Mouse (Mus musculus) telencephalon, adult 2 months (tissue): ENCODE data around the gene Cotl1.

Source experiments
- DNase-seq: peaks from one replicate; pipeline ENCODE4 v3.0.0-alpha.2; 2011; ENCODE audit warnings: low read depth, low spot score

Gene Cotl1

DNA sequence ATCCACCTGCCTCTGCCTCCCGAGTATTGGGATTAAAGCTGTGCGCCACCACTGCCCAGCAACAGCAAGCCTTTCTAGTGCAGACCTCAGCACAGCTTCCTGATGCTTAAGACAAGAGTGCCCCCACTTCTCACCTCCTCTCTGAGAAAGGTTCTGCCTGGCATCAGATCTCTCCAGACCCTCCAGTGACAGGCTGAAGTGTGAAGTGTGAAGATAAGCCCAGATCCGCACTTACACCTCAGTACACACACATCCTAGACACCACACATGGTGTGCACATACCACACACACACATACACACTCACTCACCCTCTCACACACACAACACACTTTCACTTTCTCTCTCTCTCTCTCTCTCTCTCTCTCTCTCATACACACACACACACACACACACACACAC lies 53.5 kb downstream of the Cotl1 start:
- DNase-seq: no peak

DNA sequence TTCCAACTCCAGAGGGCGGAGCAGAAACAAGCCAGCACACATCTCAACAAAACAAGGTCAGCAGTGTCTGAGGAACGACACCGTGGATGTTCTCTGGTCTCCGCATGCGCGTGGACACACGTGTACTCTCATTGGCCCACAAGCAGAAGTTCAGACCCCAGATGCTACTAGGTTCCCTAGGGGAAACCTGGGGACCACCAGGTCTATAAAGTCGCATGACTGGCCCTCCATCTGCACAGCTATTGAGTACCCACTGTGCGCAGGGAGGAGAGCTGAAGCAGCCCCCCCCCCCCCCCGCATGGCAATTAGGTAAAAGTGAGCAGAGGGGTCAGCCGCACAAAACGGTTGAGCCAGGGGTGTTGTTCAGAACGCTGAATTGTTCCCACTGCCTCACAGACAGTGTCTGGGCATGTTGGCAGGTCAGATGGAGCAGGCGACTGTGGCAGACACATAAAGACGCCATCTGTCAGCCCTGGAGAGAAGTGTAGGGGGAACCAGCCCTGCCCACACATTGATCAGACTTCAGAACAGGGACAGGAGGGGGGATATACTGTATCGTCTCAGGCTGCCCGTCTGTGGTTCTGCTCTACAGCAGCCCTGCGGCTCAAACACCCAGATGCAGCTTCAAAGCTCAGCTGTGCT lies 54.5 kb downstream of the Cotl1 start:
- no peak for DNase-seq

DNA sequence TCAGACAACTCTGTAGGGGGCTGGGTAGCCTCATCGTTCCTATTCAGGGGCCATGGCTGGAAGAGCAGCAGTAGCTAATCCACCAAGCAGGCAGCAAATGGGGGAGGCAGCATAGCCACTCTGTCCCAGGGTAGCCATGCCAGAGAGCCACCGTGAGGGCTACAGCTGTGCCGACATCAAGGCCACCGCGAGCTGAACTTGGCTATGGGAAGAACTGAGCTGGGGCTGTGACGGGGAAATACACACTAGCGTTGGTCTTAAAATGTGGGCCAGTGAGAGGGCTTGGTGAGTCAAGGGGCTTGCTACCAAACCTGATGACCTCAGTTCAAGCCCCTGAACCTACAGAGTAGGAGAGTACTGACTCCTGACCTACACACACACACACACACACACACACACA lies 55.7 kb downstream of the Cotl1 start:
- DNase-seq: no peak

DNA sequence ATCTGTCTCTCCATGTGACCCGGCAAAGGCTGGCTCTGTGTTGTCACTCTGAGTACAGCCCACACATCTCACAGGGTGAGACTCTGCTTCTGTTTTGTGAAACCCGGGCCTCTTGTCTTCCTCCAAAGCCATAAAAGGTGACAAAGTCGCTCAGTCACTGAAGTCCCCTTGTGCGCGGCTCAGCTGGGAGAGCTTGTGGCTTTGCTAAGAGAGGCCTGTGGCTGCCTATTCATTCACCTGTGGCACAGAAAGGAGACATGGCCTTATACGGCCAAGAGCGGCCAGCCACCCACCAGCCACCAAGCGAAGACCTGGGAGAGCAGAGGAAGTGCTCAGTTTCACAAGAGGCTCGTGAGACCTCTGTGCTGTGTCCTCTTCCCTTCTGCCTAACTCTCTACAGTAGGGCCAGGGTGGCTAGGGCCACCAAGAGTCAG lies 56.2 kb downstream of the Cotl1 start:
- no peak for DNase-seq

- no peak for DNase-seq
These were observed 56.8 kb downstream of the Cotl1 start for GRCm38 (mm10) chr8:119783579-119783978.

GRCm38 (mm10) chr8:119782715-119783114 lies 57.6 kb downstream of the Cotl1 start:
- DNase-seq: peak; percentile 71

DNA sequence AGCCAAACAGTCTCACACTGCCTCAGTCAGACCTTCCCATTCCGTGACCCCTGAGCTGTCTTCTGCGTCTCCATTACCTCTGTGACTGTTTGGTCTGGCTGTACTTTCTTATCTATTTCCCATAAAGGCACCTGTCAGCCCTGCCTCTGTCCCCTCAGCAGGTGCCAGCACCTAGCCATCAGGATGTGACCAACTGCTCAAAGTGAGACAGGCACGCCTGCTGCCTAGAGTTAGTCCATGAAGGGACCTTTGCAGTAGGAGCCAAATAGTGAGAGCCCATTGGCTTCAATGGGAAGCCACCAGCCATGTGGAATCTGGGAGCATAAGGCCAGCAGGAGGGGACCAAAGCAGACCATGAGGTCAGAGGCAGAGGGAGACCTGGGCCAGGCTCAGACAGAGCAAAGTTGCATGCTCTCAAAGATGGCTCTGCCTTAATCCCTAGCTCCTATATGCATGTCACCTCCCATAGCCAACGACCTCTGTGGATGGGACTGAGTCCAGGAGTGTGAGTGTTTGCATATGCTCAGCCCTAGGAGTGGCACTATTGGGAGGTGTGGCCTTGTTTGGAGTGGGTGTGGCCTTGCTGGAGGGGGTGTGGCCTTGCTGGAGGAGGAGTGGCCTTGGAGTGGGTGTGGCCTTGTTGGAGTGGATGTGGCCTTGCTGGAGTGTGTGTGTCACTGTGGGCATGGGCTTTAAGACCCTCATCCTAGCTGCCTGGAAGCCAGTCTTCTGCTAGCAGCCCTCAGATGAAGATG lies 59.1 kb downstream of the Cotl1 start:
- DNase-seq: no peak

DNA sequence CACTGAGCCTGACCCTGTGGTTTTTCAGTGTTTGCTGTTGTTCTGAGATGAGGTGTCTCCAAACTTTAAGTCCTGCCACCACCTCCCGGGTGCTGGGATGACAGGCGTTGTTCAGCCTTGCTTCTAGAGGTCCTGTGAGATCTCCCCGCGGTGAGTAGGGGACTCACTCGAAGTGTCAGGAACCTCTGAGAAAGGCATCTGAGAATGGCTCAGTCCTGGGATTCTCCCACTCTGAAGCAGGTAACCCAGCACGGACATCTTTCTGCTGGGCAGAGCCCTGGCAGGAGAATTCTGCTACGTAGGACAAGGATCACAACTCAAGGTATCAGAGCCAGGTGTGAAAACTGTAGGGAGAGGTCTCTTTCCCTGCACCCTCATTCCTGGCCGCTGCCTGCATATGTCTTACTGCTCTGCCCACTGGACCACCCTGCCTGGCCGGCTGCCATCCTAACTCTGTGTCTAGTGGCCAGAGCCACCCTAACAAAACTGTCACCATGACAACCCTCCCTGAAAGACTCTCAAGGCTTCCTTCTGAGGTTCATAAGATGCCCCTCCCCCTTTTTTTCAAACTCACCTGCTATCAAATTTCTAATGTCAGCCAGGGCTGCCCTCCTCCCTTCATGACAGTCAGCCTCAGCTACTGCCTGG lies 59.8 kb downstream of the Cotl1 start:
- no peak for DNase-seq

DNA sequence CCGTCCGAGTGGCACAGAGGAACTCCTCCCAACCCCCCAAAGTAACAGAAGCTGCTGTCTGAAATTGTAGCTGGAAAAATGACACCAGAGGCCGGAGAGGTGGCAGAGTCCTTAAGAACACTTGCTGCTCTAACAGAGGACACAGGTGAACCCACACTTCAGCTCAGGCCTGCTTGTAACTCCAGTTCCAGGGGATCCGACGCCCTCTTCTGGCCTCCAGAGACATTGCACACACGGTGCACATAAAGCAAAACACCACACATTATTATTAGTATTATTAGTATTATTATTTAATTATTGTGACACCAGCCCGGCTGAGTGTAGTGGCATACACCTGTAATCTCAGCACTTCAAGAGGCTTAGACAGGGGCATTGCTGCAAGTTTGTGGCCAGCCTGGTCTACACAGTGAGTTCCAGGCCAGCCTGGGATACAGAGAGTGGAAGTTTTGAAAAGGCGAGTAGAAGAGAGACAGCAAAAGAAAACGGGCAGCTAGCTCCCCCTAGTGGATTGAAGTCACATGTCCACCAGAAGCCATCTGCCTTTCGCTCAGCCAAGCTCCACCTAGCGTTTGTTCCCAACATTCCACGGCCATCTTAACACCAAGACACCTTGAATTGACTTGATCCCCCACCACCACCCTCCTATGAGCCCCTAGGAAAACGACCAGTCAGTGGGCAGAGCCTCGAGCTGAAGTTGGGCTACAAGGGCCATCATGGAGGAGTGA lies 61.2 kb downstream of the Cotl1 start:
- DNase-seq: peak; percentile 80

DNA sequence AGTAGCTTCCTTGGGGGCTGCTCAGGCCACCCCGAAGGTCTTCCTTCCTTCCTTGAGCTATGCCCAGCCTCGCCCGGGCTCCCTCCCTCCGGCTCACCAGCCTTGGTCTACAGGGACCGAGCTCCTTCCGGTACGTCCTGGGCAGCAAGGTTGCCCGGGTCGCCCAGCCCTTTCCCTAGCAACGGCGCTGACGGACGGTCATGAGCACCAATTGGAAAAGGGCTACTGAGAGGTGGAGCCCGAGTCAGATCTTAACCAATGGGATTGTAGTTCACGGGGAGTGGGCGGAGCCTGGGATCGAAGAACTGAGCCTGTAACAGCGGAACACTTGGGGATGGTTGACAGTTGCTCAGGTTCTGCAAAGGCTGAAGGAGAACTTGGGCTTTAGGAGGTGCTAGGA lies 62.1 kb downstream of the Cotl1 start, which contains the start of gene Tldc1:
Gene Tldc1 (minus strand): TSS at position 154 of the 400 bp plus-strand sequence.
- DNase-seq: peak; percentile 98

- no peak for DNase-seq
These were observed 62.6 kb downstream of the Cotl1 start for GRCm38 (mm10) chr8:119777765-119778164.

GRCm38 (mm10) chr8:119776668-119777245 lies 63.6 kb downstream of the Cotl1 start:
- DNase-seq: no peak

- no peak for DNase-seq
These were observed 74.4 kb downstream of the Cotl1 start for GRCm38 (mm10) chr8:119765761-119766444.

DNA sequence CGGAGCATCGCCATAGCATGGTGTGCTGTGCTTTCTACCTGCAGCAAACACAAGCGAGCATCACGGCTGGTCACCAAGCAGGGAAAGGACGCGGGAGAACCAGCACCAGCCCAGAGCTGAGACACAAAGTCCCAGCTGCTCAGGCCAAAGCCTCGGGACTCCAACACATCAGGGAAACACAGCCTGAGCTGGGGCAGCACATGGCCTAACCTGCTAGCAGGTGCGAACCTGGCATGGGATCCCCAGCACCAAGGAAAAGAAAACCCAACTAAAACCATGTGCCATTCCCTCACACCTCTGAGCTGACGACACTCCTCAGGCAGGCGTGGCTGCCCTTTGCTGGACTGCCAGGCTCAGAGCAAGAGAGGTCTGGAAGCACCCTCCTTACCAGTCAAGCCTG lies 75.0 kb downstream of the Cotl1 start:
- no peak for DNase-seq

DNA sequence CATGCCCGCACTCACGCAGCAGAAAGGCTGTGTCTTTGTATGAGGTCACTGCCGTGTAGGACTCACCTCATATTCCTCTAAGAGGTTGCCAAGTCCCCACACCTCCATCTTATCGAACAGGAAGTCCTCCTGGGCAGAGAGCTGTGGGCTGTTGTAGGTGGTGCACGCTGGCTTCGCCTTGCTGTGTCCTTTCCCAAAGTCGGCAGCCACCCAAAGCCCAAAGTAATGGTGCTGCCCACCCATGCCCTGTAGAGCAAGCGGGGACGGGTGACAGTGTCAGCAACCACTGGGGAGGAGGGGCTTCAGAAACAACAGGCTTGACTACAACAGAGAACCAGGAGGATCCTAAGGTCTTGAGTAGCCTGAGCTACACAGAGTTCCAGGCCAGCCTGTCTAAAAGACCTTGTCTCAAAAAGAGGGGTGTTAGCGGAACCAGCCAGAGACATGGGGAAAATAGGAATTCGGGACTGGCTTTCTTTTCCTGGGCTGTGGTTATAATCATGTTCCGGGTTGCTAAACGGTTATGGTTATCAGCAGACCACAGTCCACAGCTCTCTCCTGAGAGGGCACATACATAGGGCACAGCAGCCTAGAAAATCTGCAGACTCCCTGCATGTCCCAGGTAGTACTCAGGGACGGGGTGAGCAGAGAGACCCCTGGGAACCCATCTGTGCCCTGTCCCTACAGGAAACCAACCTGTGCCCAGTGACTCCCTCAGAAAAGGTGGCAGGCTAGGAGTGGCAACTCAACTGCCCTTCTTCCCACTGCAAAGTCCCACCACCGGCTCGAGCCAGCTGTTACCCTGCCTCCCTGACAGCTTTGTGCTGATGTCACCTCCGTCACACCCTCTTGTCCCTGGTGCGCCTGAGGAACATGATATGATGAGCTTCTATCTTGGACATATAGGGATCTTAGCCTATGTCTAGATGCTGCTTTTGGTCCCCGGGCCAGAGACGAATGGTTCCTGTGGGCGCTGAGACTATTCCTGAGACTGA lies 77.8 kb downstream of the Cotl1 start:
- no peak for DNase-seq

DNA sequence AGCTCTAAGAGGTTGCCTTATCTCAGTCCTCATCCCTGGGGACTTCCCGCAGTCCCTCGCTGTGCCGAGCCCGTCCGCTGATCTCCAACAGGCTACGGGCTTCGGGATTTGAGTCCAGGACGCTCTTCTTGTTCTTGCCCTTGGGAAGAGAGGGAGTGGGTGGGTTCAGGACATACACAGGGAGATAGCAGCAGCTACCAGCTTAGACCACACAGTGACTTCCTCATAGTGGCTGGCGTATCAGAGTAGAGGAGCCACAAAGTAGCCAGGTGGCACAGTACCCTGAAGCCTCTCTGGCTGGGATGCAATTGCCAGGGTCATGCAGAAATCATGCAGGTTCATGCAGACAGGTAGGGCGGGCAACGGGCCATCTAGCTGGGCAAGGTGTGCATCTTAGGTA lies 78.7 kb downstream of the Cotl1 start:
- no peak for DNase-seq
